Mouse (Mus musculus) hindbrain, embryonic 16.5 days (tissue): ENCODE data around the gene Snrpa. TPM values are rescaled to one million over a fixed set of nuclear protein-coding genes. Genes with fewer than 3 reads are reported as not detected.
A peak's percentile ranks its signal among the peaks of the same experiment; 100 is the strongest.

Source experiments
- ATAC-seq: fragments of 200-750 bp; cut with Nextera tagmentation; 2 replicates; pipeline ENCODE4 v1.8.0; 2017; ENCODE audit warnings: moderate TSS enrichment, moderate library complexity
- H3K27ac ChIP-seq: fragments of 300-500 bp; sonication (generic); 2 replicates; pipeline ENCODE4 v1.5.1; 2014; ENCODE audit warnings: low read depth, mild to moderate bottlenecking, control low read depth, low read length, moderate library complexity
- H3K27me3 ChIP-seq: fragments of 300-500 bp; sonication (generic); replicated peaks from 2 replicates; pipeline ENCODE4 v1.6.1; 2014; ENCODE audit warnings: low read length; ENCODE audit not compliant: control insufficient read depth, insufficient read depth
- H3K36me3 ChIP-seq: fragments of 300-500 bp; sonication (generic); 2 replicates; pipeline ENCODE4 v1.6.1; 2014; ENCODE audit warnings: mild to moderate bottlenecking, low read length, moderate library complexity, mixed read lengths; ENCODE audit not compliant: control insufficient read depth, insufficient read depth
- H3K4me1 ChIP-seq: fragments of 300-500 bp; sonication (generic); 2 replicates; pipeline ENCODE4 v1.6.1; 2014; ENCODE audit warnings: low read depth, low read length; ENCODE audit not compliant: control insufficient read depth, insufficient read depth
- H3K4me2 ChIP-seq: fragments of 300-500 bp; sonication (generic); 2 replicates; pipeline ENCODE4 v1.6.1; 2014; ENCODE audit warnings: mild to moderate bottlenecking, low read length, control low read depth, moderate library complexity
- H3K4me3 ChIP-seq: fragments of 300-500 bp; sonication (generic); 2 replicates; pipeline ENCODE4 v1.5.1; 2014; ENCODE audit warnings: mild to moderate bottlenecking, low read length, control low read depth, moderate library complexity
- H3K9ac ChIP-seq: fragments of 300-500 bp; sonication (generic); 2 replicates; pipeline ENCODE4 v1.6.1; 2014; ENCODE audit warnings: low read depth, mild to moderate bottlenecking, control low read depth, low read length, moderate library complexity
- H3K9me3 ChIP-seq: fragments of 300-500 bp; sonication (generic); 2 replicates; pipeline ENCODE4 v1.6.1; 2014; ENCODE audit warnings: mild to moderate bottlenecking, low read length, moderate library complexity; ENCODE audit not compliant: control insufficient read depth
- WGBS: fragments of 180-500 bp; shearing (Covaris S2); extraction: QIAGEN DNeasy Blood & Tissue Kit; methylation state at CpG from one replicate; pipeline ENCODE4 v1.1.7; 2014; 5-methylcytosine and 5-hydroxymethylcytosine counted together
- polyA plus RNA-seq: library from polyadenylated mRNA; unstranded; fragments of >200 nt; fragmentation: Nextera tagmentation; extraction: Ambion mirVana; gene quantifications from 2 replicates; pipeline ENCODE4 v1.2.1, GENCODE M21; 2015

The Snrpa gene
- polyA plus RNA-seq, 1 experiment from 2014 or later, result 177 TPM

DNA sequence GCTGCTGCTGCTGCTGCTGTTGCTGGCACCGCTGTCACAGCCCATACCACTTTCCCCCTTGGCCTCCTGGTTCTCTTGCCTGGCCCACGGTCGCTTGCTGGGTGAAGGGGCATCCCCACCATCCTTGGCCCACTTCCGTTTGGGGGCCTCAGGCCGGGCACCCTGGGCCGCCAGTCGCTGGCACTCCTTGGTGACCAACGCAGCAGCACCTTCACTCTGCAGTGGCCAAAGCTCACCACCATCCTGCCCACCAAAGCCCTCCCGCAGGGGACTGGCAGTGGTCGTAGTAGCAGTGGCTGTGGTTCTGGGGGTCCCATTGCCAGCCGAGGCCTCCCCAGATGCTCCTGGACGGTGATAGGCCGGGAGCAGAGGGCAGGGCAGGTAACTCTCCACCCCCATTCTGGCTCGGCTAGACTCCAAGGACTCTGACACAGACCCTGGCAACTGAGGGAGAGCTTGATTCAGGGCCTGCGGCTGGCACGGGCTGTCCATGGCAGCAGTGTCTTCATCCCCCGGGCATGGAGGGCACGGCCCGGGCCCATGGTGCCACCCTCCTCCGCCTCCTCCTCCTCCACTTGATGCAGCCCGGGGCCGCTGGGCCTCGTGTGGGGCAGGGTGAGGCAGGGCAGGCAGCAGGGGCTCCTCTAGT lies 30.9 kb downstream of the Snrpa start:
- Histone ChIP-seq H3K9me3 (no peaks in the 10 kb centered on the region), H3K4me3 (peak overlapping the region; percentile 81), H3K4me2 (peak overlapping the region; percentile 85), H3K9ac (peak overlapping the region; percentile 91), H3K4me1 (peaks cover 61% of the 10 kb centered on the region), H3K36me3 (peaks cover 4% of the 10 kb centered on the region; the same call in 1 of the 2 replicates), H3K27me3 (no peaks in the 10 kb centered on the region), H3K27ac (peak overlapping the region; percentile 98; the same call in 1 of the 2 replicates)
- WGBS, result 70% methylated on average over 23 of the region's 23 CpGs
- peak; percentile 5; the same call in 1 of the 2 replicates for ATAC-seq

DNA sequence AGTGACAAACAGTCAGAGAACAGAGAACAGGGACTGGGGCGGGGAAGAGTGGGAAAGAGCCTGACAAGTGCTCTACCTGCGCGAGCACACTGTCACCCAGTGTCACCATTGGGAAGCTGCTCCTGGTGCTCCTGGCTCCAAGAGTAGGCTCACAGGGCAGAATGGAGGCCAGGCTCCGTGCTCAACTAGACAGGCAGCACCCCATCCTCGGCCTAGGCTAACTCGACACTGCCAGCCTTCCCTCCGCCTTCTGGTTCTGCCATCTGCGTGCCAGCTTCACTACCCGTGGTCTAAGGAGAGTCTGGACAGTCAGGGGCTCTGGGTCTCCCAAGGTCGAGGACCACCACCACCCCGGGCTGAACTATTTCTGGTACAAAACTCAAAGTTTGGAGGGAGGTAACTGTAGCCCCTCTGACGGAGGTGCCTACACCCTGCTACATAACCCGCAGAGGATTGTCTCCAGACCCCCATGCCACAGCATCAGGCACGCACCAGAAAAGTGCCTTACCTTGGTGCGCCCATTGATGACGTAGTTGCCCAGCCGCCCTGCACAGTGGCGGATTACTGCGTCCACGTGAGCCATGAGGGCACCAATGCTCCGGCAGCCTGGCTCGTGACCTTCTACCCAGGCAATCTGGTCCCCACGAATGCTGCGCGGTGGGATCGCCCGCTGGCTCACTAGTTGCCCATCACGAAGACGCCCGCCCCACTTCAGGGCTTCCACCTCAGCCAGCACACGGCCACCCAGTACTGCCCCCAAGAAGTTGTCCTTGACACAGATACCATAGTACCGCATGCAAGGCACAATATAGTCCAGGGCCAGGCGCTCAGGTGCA lies 31.7 kb downstream of the Snrpa start:
- H3K4me2 ChIP-seq, result peak overlapping the region; percentile 85
- H3K4me1 ChIP-seq, result peaks cover 66% of the 10 kb centered on the region
- H3K4me3 ChIP-seq, result peak overlapping the region; percentile 81
- no peaks in the 10 kb centered on the region for H3K27me3 ChIP-seq
- peaks cover 8% of the 10 kb centered on the region for H3K36me3 ChIP-seq
- no peak for ATAC-seq
- no peak overlapping the region for H3K27ac ChIP-seq
- WGBS, result 81% methylated on average over 31 of the region's 33 CpGs
- peak overlapping the region; percentile 91 for H3K9ac ChIP-seq
- no peaks in the 10 kb centered on the region for H3K9me3 ChIP-seq

DNA sequence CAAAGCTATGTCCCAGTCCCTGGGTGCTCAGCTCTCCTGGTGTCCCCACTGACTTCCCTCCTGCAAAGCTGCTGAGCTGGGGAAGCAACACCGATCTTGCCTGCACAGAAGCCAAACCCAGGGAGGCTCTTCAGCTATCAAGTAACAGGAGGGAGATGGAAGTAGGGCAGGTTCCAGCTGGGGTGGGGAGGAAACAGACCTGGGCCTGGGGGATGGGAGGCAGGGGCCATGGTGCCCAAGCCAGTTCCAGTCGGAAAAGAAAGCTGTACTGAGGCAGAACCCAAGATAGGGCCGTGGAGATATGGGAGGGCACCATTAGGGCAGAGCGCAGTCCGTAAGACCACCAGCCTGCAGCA lies 32.6 kb downstream of the Snrpa start:
- no peak for ATAC-seq
- H3K4me2 ChIP-seq, result peak overlapping the region; percentile 85
- H3K27ac ChIP-seq, result no peak overlapping the region
- H3K4me1 ChIP-seq, result peaks cover 66% of the 10 kb centered on the region
- H3K36me3 ChIP-seq, result peaks cover 17% of the 10 kb centered on the region
- H3K4me3 ChIP-seq, result no peak overlapping the region; the same call in 1 of the 2 replicates
- no peaks in the 10 kb centered on the region for H3K27me3 ChIP-seq
- peak overlapping the region; percentile 41 for H3K9ac ChIP-seq
- H3K9me3 ChIP-seq, result no peaks in the 10 kb centered on the region
- 81% methylated on average over 5 of the region's 5 CpGs for WGBS

DNA sequence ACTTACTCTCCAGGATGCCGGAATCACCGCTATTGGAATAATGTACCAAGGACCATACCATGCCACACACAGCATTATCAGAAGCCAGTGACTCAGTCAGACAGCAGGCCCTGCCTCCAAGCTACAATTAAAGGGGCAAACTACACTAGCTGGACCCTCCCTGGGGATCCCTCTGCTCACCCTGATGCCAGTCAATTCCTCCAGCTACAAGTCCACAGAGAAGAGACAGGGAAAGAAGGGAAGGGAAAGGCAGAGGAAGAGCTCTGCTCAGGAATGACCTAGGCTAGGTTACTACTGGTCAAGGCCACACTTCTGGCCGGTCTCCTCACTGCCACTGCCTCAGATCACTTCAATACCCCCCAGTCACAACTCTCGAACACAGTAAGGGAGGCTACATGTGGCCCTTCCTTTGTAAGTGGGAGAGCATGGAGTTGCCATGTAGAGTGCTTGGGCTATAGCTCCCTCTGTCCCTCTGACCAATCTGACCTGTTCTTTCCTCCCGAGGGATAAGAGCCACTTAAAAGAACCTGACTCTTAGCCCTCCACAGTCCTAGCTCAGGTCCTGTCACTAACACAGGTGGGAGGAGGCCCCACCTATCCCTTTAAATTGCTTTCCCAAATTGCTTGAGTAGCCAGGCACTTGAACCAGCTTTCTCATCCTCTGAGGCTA lies 33.2 kb downstream of the Snrpa start:
- Histone ChIP-seq H3K9me3 (no peaks in the 10 kb centered on the region), H3K4me2 (peak overlapping the region; percentile 85), H3K27me3 (no peaks in the 10 kb centered on the region), H3K9ac (peak overlapping the region; percentile 41), H3K27ac (no peak overlapping the region), H3K4me3 (no peak overlapping the region; the same call in 1 of the 2 replicates), H3K4me1 (peaks cover 66% of the 10 kb centered on the region), H3K36me3 (peaks cover 22% of the 10 kb centered on the region)
- WGBS, result 79% methylated on average over 5 of the region's 5 CpGs
- ATAC-seq, result no peak

DNA sequence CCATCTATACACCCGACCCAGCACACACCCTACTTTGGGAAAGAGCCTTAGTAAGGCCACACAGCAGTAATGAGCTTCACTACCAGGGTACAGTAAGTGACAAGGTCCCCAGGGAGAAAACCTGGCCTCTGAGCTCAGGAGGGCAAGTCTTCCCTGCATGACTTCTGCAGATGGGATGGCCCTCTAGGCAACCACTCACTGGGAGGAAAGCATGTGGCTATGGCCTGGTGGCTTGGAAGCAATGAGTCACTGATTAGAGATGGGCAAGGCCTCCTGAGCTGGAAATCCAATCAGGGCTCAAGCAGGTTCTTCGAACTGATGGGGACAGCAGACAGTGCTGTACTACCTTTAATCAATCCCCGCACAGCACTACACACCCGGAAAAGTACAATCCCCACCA lies 34.3 kb downstream of the Snrpa start:
- whole genome bisulfite sequencing, result 80% methylated on average over 4 of the region's 4 CpGs
- H3K4me2 ChIP-seq, result no peak overlapping the region
- H3K9ac ChIP-seq, result no peak overlapping the region

DNA sequence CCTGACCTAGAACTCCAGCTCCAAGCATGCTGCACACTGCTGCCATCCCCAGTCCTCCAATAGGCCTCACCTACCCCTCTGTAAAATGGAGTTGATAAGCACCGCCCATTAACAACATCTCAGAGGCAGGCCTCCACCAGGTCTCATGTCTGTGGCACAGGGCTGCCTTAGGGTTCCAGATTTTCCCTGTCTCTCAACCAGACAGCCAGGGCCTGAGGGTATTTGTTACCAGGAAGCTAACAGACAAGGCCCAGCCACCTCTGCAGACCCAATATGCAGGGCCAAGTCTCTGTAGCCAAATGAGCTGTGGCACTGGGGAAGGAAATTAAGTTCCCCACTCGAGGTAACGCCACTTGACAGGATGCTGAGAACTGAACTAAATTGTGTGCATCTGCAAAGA lies 35.1 kb downstream of the Snrpa start:
- H3K4me2 ChIP-seq, result no peak overlapping the region
- no peaks in the 10 kb centered on the region for H3K9me3 ChIP-seq
- H3K4me3 ChIP-seq, result no peak overlapping the region
- H3K4me1 ChIP-seq, result peaks cover 57% of the 10 kb centered on the region
- no peak overlapping the region for H3K9ac ChIP-seq
- H3K27me3 ChIP-seq, result no peaks in the 10 kb centered on the region
- H3K27ac ChIP-seq, result no peak overlapping the region
- 85% methylated on average over 3 of the region's 3 CpGs for WGBS
- peaks cover 30% of the 10 kb centered on the region for H3K36me3 ChIP-seq
- ATAC-seq, result no peak

More for the DNA sequence above, 34.3 kb downstream of the Snrpa start:
- H3K4me1 ChIP-seq, result peaks cover 57% of the 10 kb centered on the region
- no peak overlapping the region for H3K4me3 ChIP-seq
- H3K9me3 ChIP-seq, result no peaks in the 10 kb centered on the region
- H3K27me3 ChIP-seq, result no peaks in the 10 kb centered on the region
- peaks cover 30% of the 10 kb centered on the region for H3K36me3 ChIP-seq
- no peak overlapping the region for H3K27ac ChIP-seq
- no peak for ATAC-seq

DNA sequence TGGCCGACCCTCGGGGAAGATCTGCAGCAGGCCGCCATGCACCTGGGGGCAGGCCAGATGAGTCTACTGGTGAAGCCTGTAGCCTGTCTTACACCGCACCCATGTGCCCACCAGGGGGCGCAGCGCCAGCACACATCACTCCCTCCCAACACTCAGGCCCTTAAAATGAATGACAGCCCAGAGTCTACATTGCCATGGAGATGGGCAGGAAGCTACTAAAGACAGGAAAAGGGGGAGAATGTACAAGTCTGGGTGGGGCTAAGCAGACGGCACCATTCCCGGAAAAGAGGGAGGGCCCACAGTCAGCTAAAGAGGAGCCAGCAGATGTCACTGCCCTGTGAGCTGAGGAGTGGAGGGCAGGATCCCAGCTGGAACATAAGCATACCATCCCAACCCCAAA lies 36.2 kb downstream of the Snrpa start:
- Histone ChIP-seq H3K36me3 (peaks cover 27% of the 10 kb centered on the region), H3K4me2 (no peak overlapping the region), H3K27ac (no peak overlapping the region), H3K9ac (no peak overlapping the region), H3K4me1 (peaks cover 49% of the 10 kb centered on the region), H3K27me3 (no peaks in the 10 kb centered on the region), H3K9me3 (no peaks in the 10 kb centered on the region), H3K4me3 (no peak overlapping the region)
- peak; percentile 88 for ATAC-seq
- 14% methylated on average over 8 of the region's 8 CpGs for whole genome bisulfite sequencing

DNA sequence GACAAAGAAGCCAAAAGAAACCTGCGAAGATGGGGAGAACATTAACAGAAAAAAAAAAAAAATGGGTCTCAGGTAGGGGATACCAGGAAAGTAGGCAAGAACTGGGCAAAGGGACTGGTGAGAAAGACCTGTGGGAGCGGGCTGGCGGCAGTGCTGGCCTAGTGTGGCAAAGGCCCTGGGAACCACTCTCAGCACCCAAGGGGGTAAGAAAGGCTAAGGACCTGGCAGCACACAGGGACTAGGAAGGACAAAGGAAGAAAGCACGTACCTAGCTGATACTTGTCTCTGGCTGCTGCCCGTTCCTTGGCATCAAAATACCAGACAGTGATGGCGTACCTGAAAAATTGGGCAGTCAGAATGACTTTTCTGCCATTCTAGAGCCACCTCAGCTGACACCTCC lies 36.8 kb downstream of the Snrpa start:
- Histone ChIP-seq H3K27ac (no peak overlapping the region), H3K4me2 (no peak overlapping the region), H3K9ac (no peak overlapping the region), H3K4me3 (no peak overlapping the region), H3K27me3 (no peaks in the 10 kb centered on the region), H3K4me1 (peaks cover 43% of the 10 kb centered on the region), H3K9me3 (no peaks in the 10 kb centered on the region), H3K36me3 (peaks cover 26% of the 10 kb centered on the region)
- WGBS, result 97% methylated on average over 6 of the region's 6 CpGs
- no peak for ATAC-seq

DNA sequence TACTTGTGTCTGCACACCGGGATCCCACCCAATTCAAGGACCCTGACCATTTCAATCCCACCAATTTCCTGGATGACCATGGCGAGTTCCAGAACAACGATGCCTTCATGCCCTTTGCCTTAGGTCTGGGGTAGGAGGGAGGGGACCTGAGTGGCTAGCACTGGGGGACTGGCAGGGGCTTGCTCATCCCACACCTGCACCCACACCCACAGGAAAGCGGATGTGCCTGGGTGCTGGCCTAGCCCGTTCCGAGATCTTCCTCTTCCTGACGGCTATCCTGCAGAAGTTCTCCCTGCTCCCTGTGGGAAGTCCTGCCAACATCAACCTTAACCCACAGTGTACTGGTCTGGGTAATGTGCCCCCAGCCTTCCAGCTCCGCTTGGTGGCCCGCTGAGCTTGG lies 37.9 kb downstream of the Snrpa start:
- Histone ChIP-seq H3K36me3 (peaks cover 26% of the 10 kb centered on the region), H3K4me3 (no peak overlapping the region), H3K27ac (no peak overlapping the region), H3K4me2 (no peak overlapping the region), H3K4me1 (peaks cover 32% of the 10 kb centered on the region), H3K9me3 (no peaks in the 10 kb centered on the region), H3K27me3 (no peaks in the 10 kb centered on the region), H3K9ac (no peak overlapping the region)
- 96% methylated on average over 9 of the region's 9 CpGs for WGBS
- no peak for ATAC-seq
